Mouse (Mus musculus): ENCODE results near the gene Timd4.

Gene Timd4

GRCm38 (mm10) chr11:46810511-46810910, at the start of gene Timd4:
Gene Timd4 (plus strand): TSS chr11:46810800.
- DNase-seq (ENCODE audit: low read depth), result no peak

DNA sequence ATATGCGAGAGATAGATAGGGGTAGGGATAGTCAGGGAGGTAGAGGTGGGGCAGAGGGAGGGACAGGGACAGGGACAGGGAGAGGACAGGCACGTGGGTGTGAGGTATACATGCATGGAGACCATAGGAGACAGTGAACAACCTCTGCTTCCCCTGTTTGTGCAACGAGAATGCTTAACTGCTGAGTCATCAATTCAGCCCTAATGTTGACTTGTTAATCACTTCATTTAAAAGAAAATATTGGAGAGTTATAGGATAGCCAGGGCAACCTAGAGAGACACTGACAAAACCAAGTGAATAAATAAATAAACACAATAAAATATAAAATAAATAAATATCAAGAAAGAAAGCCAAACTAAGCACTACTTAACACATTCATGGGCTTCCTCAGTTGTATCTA, 33.7 kb upstream of the Timd4 start:
- no peak for DNase-seq (ENCODE audit: low read depth)

GRCm38 (mm10) chr11:46779811-46780210, 30.8 kb upstream of the Timd4 start:
- no peak for DNase-seq (ENCODE audit: low read depth)

GRCm38 (mm10) chr11:46804440-46804839, 6.2 kb upstream of the Timd4 start:
- DNase-seq (ENCODE audit: low read depth), result no peak

GRCm38 (mm10) chr11:46817692-46818091, 7.1 kb downstream of the Timd4 start:
- DNase-seq (ENCODE audit: low read depth), result no peak

- no peak for DNase-seq (ENCODE audit: low read depth)
Observed at GRCm38 (mm10) chr11:46819930-46820329, 9.3 kb downstream of the Timd4 start.

DNA sequence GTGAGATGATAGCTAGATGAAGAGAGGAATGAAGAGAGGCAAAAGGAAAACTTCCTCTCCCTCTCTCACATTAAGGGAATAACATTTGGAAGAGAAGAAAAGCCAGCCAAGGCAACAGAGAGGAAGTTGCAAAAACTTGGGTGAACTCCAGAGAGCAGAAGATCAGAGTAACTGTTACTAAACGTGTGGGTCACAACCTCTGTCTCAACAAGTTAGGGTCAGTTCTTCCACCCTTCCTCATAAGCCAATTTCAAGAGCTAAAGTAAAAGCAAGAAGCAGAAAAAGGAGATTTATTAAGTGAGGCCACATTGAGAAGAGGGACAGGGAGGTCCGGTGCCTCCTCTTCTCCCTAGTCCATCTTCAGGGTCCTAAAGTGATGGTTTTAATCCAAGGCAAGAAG, 19.7 kb downstream of the Timd4 start:
- no peak for DNase-seq (ENCODE audit: low read depth)

- DNase-seq (ENCODE audit: low read depth), result no peak
Observed at GRCm38 (mm10) chr11:46835080-46835479, 24.5 kb downstream of the Timd4 start.

DNA sequence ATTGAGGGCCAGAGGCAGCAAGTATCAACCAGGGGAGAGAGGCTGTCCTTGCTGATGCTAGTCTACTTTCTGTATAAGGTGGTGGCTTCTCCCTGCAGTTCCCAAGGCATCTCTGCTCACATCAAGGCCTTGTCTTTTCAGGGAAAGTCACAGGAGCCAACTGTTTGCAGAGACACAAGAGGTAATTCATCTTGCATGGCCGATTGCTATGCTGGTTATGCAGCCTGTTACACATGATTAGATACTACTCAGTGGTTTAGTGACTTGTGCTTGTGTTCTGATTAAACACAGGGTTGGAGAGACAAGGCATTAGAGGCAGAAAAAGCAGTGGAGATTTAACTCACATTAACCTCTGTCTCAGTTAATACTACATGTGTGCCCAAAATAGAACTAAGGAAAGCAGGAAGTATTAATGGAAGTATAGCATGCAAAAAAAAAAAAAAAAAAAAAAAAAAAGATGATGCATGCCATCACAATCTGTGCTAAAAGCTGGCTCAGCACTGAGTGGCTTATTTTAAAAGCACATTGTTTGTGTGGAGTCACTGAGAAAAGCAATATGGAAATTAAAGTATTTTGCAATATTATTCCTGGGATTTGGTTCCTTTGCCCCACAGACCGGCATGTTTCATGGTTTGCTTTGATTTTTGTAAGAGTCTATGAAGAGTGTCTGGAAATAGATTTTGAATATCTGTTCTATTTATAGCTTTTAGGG, 31.6 kb downstream of the Timd4 start:
- DNase-seq (ENCODE audit: low read depth), result no peak

DNA sequence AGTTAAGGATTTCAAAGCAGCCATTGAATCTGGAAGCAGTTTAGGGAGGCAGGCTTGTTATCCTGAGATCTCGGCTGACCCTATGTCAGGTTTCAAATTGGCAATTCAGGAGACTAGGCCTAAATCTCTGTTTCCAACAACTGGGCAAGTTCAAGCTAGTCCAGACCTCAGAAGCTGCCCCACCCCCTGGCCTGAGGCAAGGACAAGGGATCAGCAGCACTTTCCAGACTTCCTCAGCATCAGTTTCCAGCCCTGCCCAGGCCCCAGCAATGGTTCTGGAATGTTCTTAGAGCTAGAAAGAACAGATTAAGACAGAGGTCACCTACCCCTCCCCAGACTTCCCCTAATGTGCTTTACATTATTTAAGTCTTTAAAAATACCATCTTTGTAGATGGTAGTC, 36.1 kb downstream of the Timd4 start:
- no peak for DNase-seq (ENCODE audit: low read depth)

GRCm38 (mm10) chr11:46847827-46848220, 37.2 kb downstream of the Timd4 start:
- no peak for DNase-seq (ENCODE audit: low read depth)

GRCm38 (mm10) chr11:46848221-46848971, 37.8 kb downstream of the Timd4 start:
- no peak for DNase-seq (ENCODE audit: low read depth)

GRCm38 (mm10) chr11:46864809-46865208, 54.2 kb downstream of the Timd4 start:
- DNase-seq (ENCODE audit: low read depth), result no peak

- DNase-seq (ENCODE audit: low read depth), result no peak
Observed at GRCm38 (mm10) chr11:46868594-46868993, 58.0 kb downstream of the Timd4 start.

DNA sequence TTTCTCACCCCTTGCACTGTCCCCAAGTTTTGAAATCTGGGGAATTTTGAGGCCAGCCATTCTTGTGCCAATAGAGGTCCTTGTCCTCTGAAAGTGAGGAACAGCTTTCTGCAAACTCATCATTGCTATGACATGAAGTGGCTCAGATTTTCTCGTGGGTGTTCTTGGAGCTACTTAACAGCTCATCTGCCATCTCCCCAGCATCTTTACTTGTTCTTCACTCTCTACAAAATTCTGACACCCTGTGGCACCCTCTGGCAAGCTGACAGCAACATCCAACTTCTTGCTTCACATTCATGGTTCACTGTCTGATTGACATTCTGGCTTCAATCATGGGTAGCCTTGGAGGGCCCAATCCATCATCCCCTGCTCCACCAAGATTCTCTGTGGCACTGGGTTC, 65.2 kb downstream of the Timd4 start:
- no peak for DNase-seq (ENCODE audit: low read depth)

DNA sequence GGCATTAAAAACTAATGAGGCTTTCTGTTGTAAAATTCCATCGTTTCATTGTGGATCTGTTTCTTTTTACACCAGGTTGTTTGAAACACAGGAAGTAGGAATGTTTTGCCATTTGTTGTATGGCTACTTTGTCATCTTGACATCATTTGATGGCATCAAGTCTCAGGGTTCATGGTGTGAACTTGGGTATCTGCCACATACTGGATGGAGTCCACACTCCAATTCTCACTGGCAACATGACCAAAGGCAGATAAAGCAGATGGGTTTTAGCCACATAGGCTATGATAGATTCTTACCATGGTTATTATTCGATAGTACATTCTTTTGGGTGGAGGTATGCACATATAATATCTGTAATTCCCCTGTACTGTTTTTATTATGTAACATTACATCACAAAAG, 71.9 kb downstream of the Timd4 start:
- DNase-seq (ENCODE audit: low read depth), result no peak

- DNase-seq (ENCODE audit: low read depth), result no peak
Observed at GRCm38 (mm10) chr11:46889093-46889492, 78.5 kb downstream of the Timd4 start.

Measured in induced T-regulatory cell, adult 2 months (primary cell).